28 mouse cellular contexts compared by ENCODE assay signal in genomic region chr12:119209384-119210072, GRCm38 (mm10). TPM values are rescaled to one million over a fixed set of nuclear protein-coding genes. Genes with fewer than 3 reads are reported as not detected.
A peak's percentile ranks its signal among the peaks of the same experiment; 100 is the strongest.
DNase-seq lines count a peak whose midpoint lies in the region; ATAC-seq lines count a peak whose summit lies in the region.
"Had no signal": no experiment of that assay in that cellular context is flagged by ENCODE, and none has a peak within 500 bp of the region (broad histone marks: within the 10 kb centered on the region; RNA-seq: fewer than 3 reads in every experiment).

No protein-coding gene starts in this region.

- H3K27ac ChIP-seq in heart, embryonic 11.5 days (ENCODE audit: low read depth, low read length), result no peak overlapping the region
- H3K27ac ChIP-seq: embryonic facial prominence, embryonic 15.5 days; heart, embryonic 15.5 days; hindbrain, embryonic 13.5 days; limb, embryonic 10.5 days; liver, embryonic 15.5 days; lung, embryonic 15.5 days; midbrain, embryonic 10.5 days; stomach, postnatal 0 days had no signal

- peak; percentile 89 for ATAC-seq in frontal cortex, adult (ENCODE audit: low TSS enrichment)
- peak; percentile 53 for ATAC-seq in granulocyte monocyte progenitor cell, adult 5-6 weeks (replicated peaks; ENCODE audit: poor library complexity, severe bottlenecking)
- no peak for ATAC-seq in heart, embryonic 11.5 days (replicated peaks; ENCODE audit: insufficient number of reproducible peaks, low FRiP score, low TSS enrichment)
- ATAC-seq: forebrain, embryonic 16.5 days; inflammation-experienced regulatory T-cells, adult 6 months; midbrain, embryonic 16.5 days had no signal

- H3K36me3 ChIP-seq in heart, embryonic 11.5 days (ENCODE audit: control insufficient read depth, insufficient read depth, low read length), result no peaks in the 10 kb centered on the region
- H3K36me3 ChIP-seq: embryonic facial prominence, embryonic 15.5 days; heart, embryonic 15.5 days; hindbrain, embryonic 13.5 days; limb, embryonic 10.5 days; liver, embryonic 15.5 days; lung, embryonic 15.5 days had no signal

- H3K27me3 ChIP-seq in heart, embryonic 11.5 days (ENCODE audit: control insufficient read depth, insufficient read depth, low read length), result no peaks in the 10 kb centered on the region
- H3K27me3 ChIP-seq: embryonic facial prominence, embryonic 15.5 days; heart, embryonic 15.5 days; hindbrain, embryonic 13.5 days; liver, embryonic 15.5 days; lung, embryonic 15.5 days had no signal

- intact Hi-C loops in left cerebral cortex, postnatal 36 days (cut with DNase I), result no loop called here

- no peaks in the 10 kb centered on the region for H3K4me1 ChIP-seq in heart, embryonic 11.5 days (ENCODE audit: control insufficient read depth, insufficient read depth, low read length)
- H3K4me1 ChIP-seq: embryonic facial prominence, embryonic 15.5 days; heart, embryonic 15.5 days; limb, embryonic 10.5 days; liver, embryonic 15.5 days; midbrain, embryonic 10.5 days had no signal

- no peak overlapping the region for H3K4me2 ChIP-seq in heart, embryonic 11.5 days
- H3K4me2 ChIP-seq: embryonic facial prominence, embryonic 15.5 days; heart, embryonic 15.5 days; hindbrain, embryonic 13.5 days; liver, embryonic 15.5 days; lung, embryonic 15.5 days had no signal

- no peak for DNase-seq in frontal cortex, postnatal 25 days (ENCODE audit: low spot score in 2 of 2)
- DNase-seq in left cerebral cortex, postnatal 36 days (ENCODE audit: low spot score in 2 of 2), result peak; percentile 53 to 64
- peak; percentile 41 for DNase-seq in right cerebral cortex, postnatal 25 days
- no peak for DNase-seq in spleen, postnatal 36 days (ENCODE audit: low spot score in 2 of 2)
- DNase-seq in gastrocnemius, postnatal 25 days, result no peak
- DNase-seq: adrenal gland, postnatal 14 days; cerebellum, adult 9-10 months; gastrocnemius, postnatal 10 days; heart, adult 18-20 months; heart, postnatal 36 days; kidney, adult 18-20 months; kidney, postnatal 4 days; liver; lung, postnatal 36 days had no signal

- WGBS in heart, embryonic 11.5 days (ENCODE audit: insufficient replicate concordance), result 58% methylated on average over 2 of the region's 2 CpGs

- H3K9ac ChIP-seq in heart, embryonic 11.5 days (ENCODE audit: low read depth, low read length), result no peak overlapping the region
- H3K9ac ChIP-seq: embryonic facial prominence, embryonic 15.5 days; heart, embryonic 15.5 days; hindbrain, embryonic 13.5 days; liver, embryonic 15.5 days; lung, embryonic 15.5 days had no signal

- no peak overlapping the region for H3K4me3 ChIP-seq in heart, embryonic 11.5 days (ENCODE audit: low read depth, low read length)
- H3K4me3 ChIP-seq: embryonic facial prominence, embryonic 15.5 days; heart, embryonic 15.5 days; hindbrain, embryonic 13.5 days; limb, embryonic 10.5 days; liver, embryonic 15.5 days; lung, embryonic 15.5 days; midbrain, embryonic 10.5 days had no signal

- H3K9me3 ChIP-seq in heart, embryonic 11.5 days (replicated peaks; ENCODE audit: control insufficient read depth, low read length), result no peaks in the 10 kb centered on the region
- H3K9me3 ChIP-seq: embryonic facial prominence, embryonic 15.5 days; heart, embryonic 15.5 days; hindbrain, embryonic 13.5 days; limb, embryonic 10.5 days; liver, embryonic 15.5 days; lung, embryonic 15.5 days; midbrain, embryonic 10.5 days had no signal

RNA-seq across cellular contexts. Expression of gene Itgb8, which starts 29.1 kb away (rescaled TPM):
- not detected in 2 replicates for total RNA-seq in granulocyte monocyte progenitor cell, adult 5-6 weeks (2014; fragmentation: Nextera tagmentation)
- total RNA-seq in granulocyte monocyte progenitor cell, adult 5-6 weeks (2017), result not detected in 2 replicates
- 10 to 100 TPM; 39.1 to 42.5 TPM for total RNA-seq in left cerebral cortex, postnatal 36 days (2021)
- 6.5 and 6.7 TPM in 2 replicates for polyA plus RNA-seq in heart, embryonic 11.5 days (2014; fragmentation: Nextera tagmentation; extraction: Ambion mirVana)
- total RNA-seq in gastrocnemius, postnatal 25 days (2021), result under 1 TPM; 0.75 to 0.90 TPM

Comparison
In these comparisons a context has a peak if more than half of its experiments do, and no peak if none do; other contexts are left out.
1. DNase-seq: peak in left cerebral cortex, postnatal 36 days (2 of 2) and right cerebral cortex, postnatal 25 days (single experiment); none in frontal cortex, postnatal 25 days (0 of 2), spleen, postnatal 36 days (0 of 2) and gastrocnemius, postnatal 25 days (single experiment).
2. RNA of gene Itgb8, which starts 29.1 kb away (total RNA-seq): 39.1 to 42.5 TPM in left cerebral cortex, postnatal 36 days; 0.75 to 0.90 TPM in gastrocnemius, postnatal 25 days and not detected in granulocyte monocyte progenitor cell, adult 5-6 weeks; every median in the first group is over 10 times any median in the second.